Mouse (Mus musculus) Muller cell, postnatal 12 days (primary cell): ENCODE data around the gene Slc9a5.
A peak's percentile ranks its signal among the peaks of the same experiment; 100 is the strongest.

Experiments
- DNase-seq: peaks from one replicate; pipeline ENCODE4 v3.0.0-alpha.2; 2015; ENCODE audit errors: inconsistent ontology term

Gene Slc9a5

GRCm38 (mm10) chr8:105354549-105354948 is 5.9 kb downstream of the Slc9a5 start:
- DNase-seq = no peak

- no peak for DNase-seq
Measured at GRCm38 (mm10) chr8:105355179-105356024, 6.8 kb downstream of the Slc9a5 start.

GRCm38 (mm10) chr8:105356681-105357080 is 8.0 kb downstream of the Slc9a5 start:
- DNase-seq = no peak

DNA sequence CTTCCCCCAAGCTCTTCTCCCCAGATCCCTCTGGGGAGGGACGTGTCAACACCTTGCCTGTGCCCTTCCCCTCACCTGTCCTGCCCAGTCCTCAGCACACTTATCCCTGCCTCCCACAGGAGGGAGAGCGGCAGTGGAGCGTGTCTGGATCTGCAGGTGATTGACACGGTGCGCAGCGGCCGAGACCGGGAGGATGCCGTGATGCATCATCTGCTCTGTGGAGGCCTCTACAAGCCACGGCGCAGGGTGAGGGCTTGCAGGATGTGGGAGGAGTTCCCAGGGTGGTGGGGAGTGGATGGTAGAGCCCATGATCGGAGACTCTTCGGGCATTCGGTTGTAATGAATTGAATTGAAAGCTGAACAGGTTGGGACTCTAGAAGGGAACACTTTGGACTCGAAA is 10.6 kb downstream of the Slc9a5 start:
- no peak for DNase-seq

DNA sequence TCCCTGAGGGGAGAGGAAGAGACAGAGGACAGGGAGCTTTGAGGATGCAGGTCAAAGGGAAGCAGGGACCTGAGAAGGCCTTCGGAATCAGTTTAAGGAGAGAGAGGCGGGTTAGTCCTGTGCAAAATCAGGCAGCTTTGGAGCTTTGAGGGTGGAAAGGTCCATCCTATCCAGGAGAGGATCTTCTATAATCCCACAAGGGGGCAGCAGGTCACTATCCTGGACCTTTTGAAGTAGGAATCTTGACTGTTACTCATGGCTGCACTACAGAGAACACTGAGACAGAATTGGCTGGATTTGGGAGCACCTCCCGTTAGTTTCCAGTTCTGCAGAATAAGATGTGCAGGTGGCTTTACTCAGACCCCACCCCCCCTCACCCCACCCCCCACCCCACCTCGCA is 11.0 kb downstream of the Slc9a5 start:
- DNase-seq = peak; percentile 49

DNA sequence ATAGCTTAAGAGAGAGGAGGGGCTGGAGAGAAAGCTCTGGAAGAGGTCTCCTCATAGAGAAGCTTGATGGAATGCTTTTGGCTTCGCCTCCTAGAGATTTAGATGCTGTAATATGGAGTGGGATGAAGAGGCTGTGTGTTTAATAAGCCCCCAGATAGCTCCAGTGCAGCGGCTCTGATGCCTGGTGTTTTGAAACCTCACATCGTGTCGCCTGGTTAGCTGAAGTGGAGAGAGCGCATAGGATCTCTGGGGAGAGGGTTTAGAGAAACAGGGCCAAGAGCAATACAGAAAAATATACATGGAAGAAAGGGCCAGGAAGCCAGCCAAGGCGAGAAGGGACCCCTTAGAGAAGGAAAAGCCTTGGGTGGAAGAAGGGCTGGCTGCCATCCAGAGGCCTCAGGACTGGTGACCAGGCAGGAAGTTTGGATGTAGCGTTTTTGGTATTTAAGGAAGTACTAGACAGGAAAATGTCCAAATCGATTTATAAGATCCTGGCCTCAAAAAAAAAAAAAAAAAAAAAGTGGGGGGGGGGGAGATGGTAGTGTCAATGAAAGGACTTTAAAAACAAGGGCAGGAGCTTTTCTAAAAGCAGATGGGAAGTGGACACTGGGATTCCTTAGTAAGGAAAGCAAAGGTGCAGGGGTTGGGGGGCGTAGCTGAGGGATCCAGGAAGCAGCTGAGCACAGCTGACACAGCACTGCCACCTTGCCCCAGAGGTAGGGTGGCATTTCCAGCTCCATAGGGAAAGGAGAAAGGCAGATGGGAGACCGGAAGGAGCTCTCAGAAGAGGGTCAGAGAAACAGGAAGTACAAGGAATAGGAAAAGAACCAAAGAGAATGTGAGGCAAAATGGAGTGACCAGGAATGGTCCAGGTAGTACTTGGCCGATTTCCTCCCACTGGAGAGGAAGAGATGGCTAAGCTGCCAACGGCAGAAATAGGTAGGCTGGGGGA is 13.4 kb downstream of the Slc9a5 start:
- no peak for DNase-seq

GRCm38 (mm10) chr8:105367107-105367506 is 18.5 kb downstream of the Slc9a5 start:
- DNase-seq = no peak

DNA sequence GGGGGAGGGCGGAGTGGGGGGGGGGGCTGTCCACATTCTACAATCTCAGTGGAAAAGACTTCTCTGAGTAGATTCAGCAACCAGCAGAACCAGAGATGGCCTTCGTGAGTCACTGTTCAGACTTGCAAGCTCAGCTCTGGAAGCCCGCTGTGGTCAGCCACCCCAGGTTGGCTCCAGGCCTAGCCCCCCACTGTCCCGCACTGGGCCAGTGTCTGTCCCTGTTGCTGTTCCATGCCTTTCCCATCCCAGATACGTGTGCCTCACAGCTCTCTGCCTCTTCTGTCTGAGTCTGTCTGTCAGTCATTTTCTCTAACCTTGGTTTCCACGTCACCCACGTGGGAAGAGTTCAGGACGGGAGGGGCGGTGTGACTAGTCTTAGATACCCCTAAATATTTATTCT is 23.8 kb downstream of the Slc9a5 start:
- peak; percentile 85 for DNase-seq

- DNase-seq = no peak
Measured at GRCm38 (mm10) chr8:105373032-105373431, 24.4 kb downstream of the Slc9a5 start, which contains the start of gene Plekhg4. Gene Plekhg4 (plus strand): TSS chr8:105373274.

GRCm38 (mm10) chr8:105374513-105374966 is 25.9 kb downstream of the Slc9a5 start:
- DNase-seq = no peak

- DNase-seq = peak; percentile 71
Measured at GRCm38 (mm10) chr8:105378673-105379072, 30.0 kb downstream of the Slc9a5 start.

DNA sequence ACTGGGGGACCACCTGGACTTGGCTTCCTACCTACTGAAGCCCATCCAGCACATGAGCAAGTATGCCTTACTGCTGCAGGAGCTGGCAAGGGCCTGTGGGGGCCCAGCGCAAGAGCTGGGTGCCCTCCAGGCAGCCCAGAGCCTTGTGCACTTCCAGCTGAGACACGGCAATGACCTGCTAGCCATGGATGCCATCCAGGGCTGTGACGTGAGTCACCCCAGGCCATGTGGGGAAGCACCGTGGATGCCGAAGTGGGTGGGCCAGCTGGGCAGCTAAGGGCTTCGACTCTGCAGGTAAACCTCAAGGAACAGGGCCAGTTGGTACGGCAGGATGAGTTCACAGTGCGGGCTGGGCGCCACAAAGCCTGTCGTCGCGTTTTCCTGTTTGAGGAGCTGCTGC is 31.7 kb downstream of the Slc9a5 start:
- DNase-seq = no peak

DNA sequence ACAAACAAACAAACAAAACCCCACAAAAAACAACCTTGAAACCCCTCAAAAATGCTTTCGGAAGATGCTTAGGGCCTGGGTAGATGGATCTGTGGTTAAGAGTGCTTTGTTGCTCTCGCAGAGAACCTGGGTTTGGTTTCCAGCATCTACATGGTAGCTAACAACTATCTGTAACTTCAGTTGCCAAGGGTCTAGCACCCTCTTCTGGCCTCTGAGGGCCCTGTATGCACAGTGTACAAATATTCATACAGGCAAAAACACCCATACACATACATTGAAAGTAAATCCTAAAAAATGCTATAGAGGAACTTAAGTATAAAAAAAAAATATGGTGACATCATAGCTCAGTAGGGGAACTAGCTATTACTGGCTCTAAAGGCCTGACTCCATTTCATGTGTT is 35.4 kb downstream of the Slc9a5 start:
- no peak for DNase-seq

DNA sequence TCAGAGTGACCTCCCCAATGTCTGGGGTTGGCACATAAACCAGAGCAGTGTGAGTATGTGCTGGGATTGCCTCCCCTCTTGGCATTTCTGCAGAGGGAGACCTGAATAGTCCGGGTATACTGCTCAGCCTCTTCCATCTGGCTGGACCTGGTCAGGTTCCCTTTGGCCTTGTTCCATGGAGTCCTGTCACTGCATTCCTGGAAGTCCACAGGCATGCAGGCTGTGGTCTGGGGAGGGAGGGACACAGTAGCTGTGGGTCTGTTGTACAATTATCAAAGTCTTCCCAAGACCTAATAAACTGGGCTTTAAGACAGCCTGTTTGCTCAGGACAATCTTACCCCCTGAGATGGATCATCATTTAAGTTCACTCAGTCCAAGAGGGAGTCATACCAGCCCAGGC is 38.5 kb downstream of the Slc9a5 start:
- peak; percentile 92 for DNase-seq

- no peak for DNase-seq
Measured at GRCm38 (mm10) chr8:105389096-105389495, 40.5 kb downstream of the Slc9a5 start.

GRCm38 (mm10) chr8:105393089-105393787 is 44.6 kb downstream of the Slc9a5 start:
- no peak for DNase-seq

GRCm38 (mm10) chr8:105393915-105394314 is 45.3 kb downstream of the Slc9a5 start:
- DNase-seq = no peak

GRCm38 (mm10) chr8:105397747-105398146 is 49.1 kb downstream of the Slc9a5 start:
- DNase-seq = peak; percentile 39

- no peak for DNase-seq
Measured at GRCm38 (mm10) chr8:105400016-105400415, 51.4 kb downstream of the Slc9a5 start.

- DNase-seq = no peak
Measured at GRCm38 (mm10) chr8:105403467-105403866, 54.8 kb downstream of the Slc9a5 start.

GRCm38 (mm10) chr8:105404496-105404895 is 55.9 kb downstream of the Slc9a5 start:
- no peak for DNase-seq

GRCm38 (mm10) chr8:105406416-105406815 is 57.8 kb downstream of the Slc9a5 start:
- DNase-seq = no peak
